Mouse (Mus musculus) MEL (cell line): ENCODE data around the gene Atp1a4. TPM values are rescaled to one million over a fixed set of nuclear protein-coding genes. Genes with fewer than 3 reads are reported as not detected.

Source experiments
- DNase-seq: peaks from one replicate; pipeline ENCODE4 v3.0.0; 2011; ENCODE audit warnings: low read depth, low spot score
- H3K27ac ChIP-seq: 2 replicates; pipeline ENCODE4 v1.5.1; 2012; ENCODE audit warnings: low read depth, mild to moderate bottlenecking, control low read depth, low read length, moderate library complexity; ENCODE audit not compliant: control insufficient read depth
- H3K27me3 ChIP-seq, 2 experiments: fragments of 150-350 bp in 1 of 2; sonication (generic) in 1 of 2; 2 replicates each; pipeline ENCODE4 v1.6.1; 2012; ENCODE audit warnings: low read length in 2 of 2, mild to moderate bottlenecking in 2 of 2, improper control_type of control experiment in 1 of 2, moderate library complexity in 1 of 2; ENCODE audit not compliant: insufficient read depth in 2 of 2, control insufficient read depth in 1 of 2
- H3K36me3 ChIP-seq, 2 experiments: 2 replicates each; pipeline ENCODE4 v1.6.1; 2012 to 2014; ENCODE audit warnings: low read length in 2 of 2, improper control_type of control experiment in 1 of 2, inconsistent platforms in 1 of 2, mild to moderate bottlenecking in 1 of 2; ENCODE audit not compliant: insufficient read depth in 2 of 2, control insufficient read depth in 1 of 2
- H3K4me1 ChIP-seq, 2 experiments: fragments of 150-350 bp in 1 of 2; sonication (generic) in 1 of 2; 2 replicates each; pipeline ENCODE4 v1.6.1; 2012; ENCODE audit warnings: low read length in 2 of 2, improper control_type of control experiment in 1 of 2, mild to moderate bottlenecking in 1 of 2; ENCODE audit not compliant: insufficient read depth in 2 of 2, control insufficient read depth in 1 of 2
- H3K4me3 ChIP-seq, 2 experiments: fragments of 150-350 bp in 1 of 2; sonication (generic) in 1 of 2; 2 replicates each; pipeline ENCODE4 v1.5.1; 2012; ENCODE audit warnings: low read depth in 2 of 2, low read length in 2 of 2, mild to moderate bottlenecking in 2 of 2, moderate library complexity in 2 of 2, control low read depth in 1 of 2, improper control_type of control experiment in 1 of 2; ENCODE audit not compliant: control insufficient read depth in 1 of 2, insufficient read depth in 1 of 2
- H3K79me2 ChIP-seq: 2 replicates; pipeline ENCODE4 v1.6.1; 2012; ENCODE audit warnings: mild to moderate bottlenecking, low read length, moderate library complexity; ENCODE audit not compliant: control insufficient read depth, poor library complexity, insufficient read depth
- H3K9ac ChIP-seq: 2 replicates; pipeline ENCODE4 v1.6.1; 2012; ENCODE audit warnings: low read depth, mild to moderate bottlenecking, control low read depth, low read length, moderate library complexity; ENCODE audit not compliant: control insufficient read depth, poor library complexity, severe bottlenecking
- H3K9me3 ChIP-seq: fragments of 150-350 bp; sonication (generic); replicated peaks from 2 replicates; pipeline ENCODE4 v1.6.1; 2012; ENCODE audit warnings: mild to moderate bottlenecking, low read length, improper control_type of control experiment, moderate library complexity; ENCODE audit not compliant: insufficient read depth
- CHD1 ChIP-seq: IDR thresholded peaks from 2 replicates; pipeline ENCODE4 v1.6.1; 2012; ENCODE audit warnings: low read depth, mild to moderate bottlenecking, inconsistent platforms, low read length, improper control_type of control experiment
- ELF1 ChIP-seq: IDR thresholded peaks from 2 replicates; pipeline ENCODE4 v1.6.1; 2014; ENCODE audit warnings: low read depth, mild to moderate bottlenecking, inconsistent platforms, low read length, improper control_type of control experiment, moderate library complexity
- ETS1 ChIP-seq: IDR thresholded peaks from 2 replicates; pipeline ENCODE4 v1.6.1; 2012; ENCODE audit warnings: low read depth, mild to moderate bottlenecking, inconsistent platforms, low read length, improper control_type of control experiment, moderate library complexity
- MAFK ChIP-seq: IDR thresholded peaks from 2 replicates; pipeline ENCODE4 v1.6.1; 2011; ENCODE audit warnings: low read depth, mild to moderate bottlenecking, low read length, improper control_type of control experiment, borderline replicate concordance
- MAX ChIP-seq: IDR thresholded peaks from 2 replicates; pipeline ENCODE4 v1.6.1; 2011; ENCODE audit warnings: low read length, improper control_type of control experiment
- MAZ ChIP-seq: IDR thresholded peaks from 2 replicates; pipeline ENCODE4 v1.6.1; 2012; ENCODE audit warnings: low read depth, mild to moderate bottlenecking, inconsistent platforms, low read length, improper control_type of control experiment
- MEF2A ChIP-seq: IDR thresholded peaks from 2 replicates; pipeline ENCODE4 v1.6.1; 2014; ENCODE audit warnings: low read depth, mild to moderate bottlenecking, inconsistent platforms, low read length, improper control_type of control experiment; ENCODE audit not compliant: poor library complexity, insufficient replicate concordance, severe bottlenecking; ENCODE audit errors: extremely low read depth
- NELFE ChIP-seq: IDR thresholded peaks from 2 replicates; pipeline ENCODE4 v1.6.1; 2011; ENCODE audit warnings: low read depth, low read length, improper control_type of control experiment
- POLR2A ChIP-seq, 2 experiments: IDR thresholded peaks; 2 replicates each; pipeline ENCODE4 v1.6.1; 2011 to 2012; ENCODE audit warnings: low read length in 2 of 2, mild to moderate bottlenecking in 2 of 2, control low read depth in 1 of 2, improper control_type of control experiment in 1 of 2, low read depth in 1 of 2, moderate library complexity in 1 of 2; ENCODE audit not compliant: control insufficient read depth in 1 of 2, insufficient read depth in 1 of 2, poor library complexity in 1 of 2
- POLR2AphosphoS2 ChIP-seq: IDR thresholded peaks from 2 replicates; pipeline ENCODE4 v1.6.1; 2011; ENCODE audit warnings: low read length, improper control_type of control experiment
- RAD21 ChIP-seq: IDR thresholded peaks from 2 replicates; pipeline ENCODE4 v1.6.1; 2011; ENCODE audit warnings: mild to moderate bottlenecking, low read depth, low read length, improper control_type of control experiment
- SIN3A ChIP-seq: IDR thresholded peaks from 2 replicates; pipeline ENCODE4 v1.6.1; 2012; ENCODE audit warnings: low read length, improper control_type of control experiment, inconsistent platforms
- ZC3H11A ChIP-seq: IDR thresholded peaks from 2 replicates; pipeline ENCODE4 v1.6.1; 2012; ENCODE audit warnings: low read depth, mild to moderate bottlenecking, inconsistent platforms, low read length, improper control_type of control experiment
- polyA plus RNA-seq, 2 experiments: library from polyadenylated mRNA; stranded (reverse) in 1 of 2; unstranded in 1 of 2; fragments of >175 nt in 1 of 2; fragments of >200 nt in 1 of 2; gene quantifications; 2 replicates each; pipeline versions ENCODE4 v1.2.1 to v1.2.4; 2012; ENCODE audit warnings: low replicate concordance in 2 of 2, low read depth in 1 of 2; ENCODE audit not compliant: insufficient read length in 2 of 2, insufficient read depth in 1 of 2, missing spikeins in 1 of 2
- total RNA-seq: library from RNA; depleted of rRNA; stranded (reverse); fragments of 300-350 nt; gene quantifications from 2 replicates; pipeline ENCODE4 v1.2.3, GENCODE M21; 2012

The Atp1a4 gene
- total and polyA plus RNA-seq, 3 experiments = not detected

GRCm38 (mm10) chr1:172207111-172207584 is 51.1 kb downstream of the Atp1a4 start:
- no peaks in the 10 kb centered on the region for H3K79me2 ChIP-seq
- H3K27ac ChIP-seq = no peak overlapping the region
- H3K9me3 ChIP-seq = no peaks in the 10 kb centered on the region
- H3K4me1 ChIP-seq = peaks cover 3 to 14% of the 10 kb centered on the region in 2 experiments
- no peaks in the 10 kb centered on the region for H3K27me3 ChIP-seq
- no peak for TF ChIP-seq ZC3H11A
- TF ChIP-seq MAX = no peak
- TF ChIP-seq MAFK = no peak
- TF ChIP-seq MEF2A = no peak
- TF ChIP-seq MAZ = no peak
- TF ChIP-seq POLR2AphosphoS2 = no peak
- TF ChIP-seq CHD1 = no peak
- no peak for TF ChIP-seq NELFE
- TF ChIP-seq RAD21 = no peak
- TF ChIP-seq, all 39 proteins: peak for 0
- DNase-seq = peak; percentile 31
- peak overlapping the region; percentile 25; the same call in 1 of the 2 replicates for H3K9ac ChIP-seq
- no peak overlapping the region for H3K4me3 ChIP-seq
- H3K36me3 ChIP-seq = no peaks in the 10 kb centered on the region

- H3K4me1 ChIP-seq = peaks cover 3 to 14% of the 10 kb centered on the region in 2 experiments
Measured at GRCm38 (mm10) chr1:172206141-172206917, 51.9 kb downstream of the Atp1a4 start, which contains the start of gene Pea15a. Pea15a (minus strand) TSS chr1:172206804.

GRCm38 (mm10) chr1:172205741-172206087 is 52.5 kb downstream of the Atp1a4 start:
- TF ChIP-seq SIN3A = 0 out of 2 replicates have a peak, but pooled peaks have one; percentile 3
- no peak for TF ChIP-seq POLR2AphosphoS2
- DNase-seq = no peak
- H3K79me2 ChIP-seq = no peaks in the 10 kb centered on the region
- H3K9ac ChIP-seq = peak overlapping the region; percentile 81; the same call in 1 of the 2 replicates
- peak overlapping the region; percentile 58 to 91 for H3K4me3 ChIP-seq
- H3K36me3 ChIP-seq = no peaks in the 10 kb centered on the region
- no peaks in the 10 kb centered on the region for H3K27me3 ChIP-seq
- no peaks in the 10 kb centered on the region for H3K9me3 ChIP-seq
- no peak overlapping the region for H3K27ac ChIP-seq
- H3K4me1 ChIP-seq = peaks cover 3 to 14% of the 10 kb centered on the region in 2 experiments

More at GRCm38 (mm10) chr1:172206141-172206917, 51.9 kb downstream of the Atp1a4 start, which contains the start of gene Pea15a:
- DNase-seq = peak; percentile 60
- peak within 1 kb of the TSS; percentile 81 for H3K9ac ChIP-seq
- H3K4me3 ChIP-seq = peak within 1 kb of the TSS; percentile 58 to 91
- no peaks in the 10 kb centered on the region for H3K9me3 ChIP-seq
- peak; percentile 58; the same call in 1 of the 2 replicates for TF ChIP-seq MAZ
- no peak for TF ChIP-seq CHD1
- TF ChIP-seq ELF1 = no peak
- peak; percentile 24 to 48; a peak in 2 of 4 replicates for TF ChIP-seq POLR2A (IDR thresholded peaks at IDR 0.05; ENCODE audit: control insufficient read depth in 1 of 2, insufficient read depth in 1 of 2, low read depth in 1 of 2, low read length in 2 of 2, poor library complexity in 1 of 2)
- TF ChIP-seq ETS1 = no peak
- no peak within 1 kb of the TSS for H3K27ac ChIP-seq
- no peaks in the 10 kb centered on the region for H3K79me2 ChIP-seq
- no peaks in the 10 kb centered on the region for H3K36me3 ChIP-seq
- H3K27me3 ChIP-seq = no peaks in the 10 kb centered on the region
